Mouse (Mus musculus): Measurements from ENCODE around the gene Phkg2.

- TF ChIP-seq CTCF (IDR thresholded peaks at IDR 0.05; ENCODE audit: control insufficient read depth, insufficient read depth, low read length): no peak
- no peak for TF ChIP-seq POLR2A (IDR thresholded peaks at IDR 0.05; ENCODE audit: borderline replicate concordance, control insufficient read depth, low read depth, low read length)
These were observed 13.0 kb downstream of the Phkg2 start for GRCm38 (mm10) chr7:127586149-127586548.

All from bone marrow, adult 2 months (tissue).